Mouse (Mus musculus): Measurements from ENCODE around the gene Aacs.
"Not testable (repeated sequence)": the region's sequence is repeated elsewhere in the genome, so short reads cannot be mapped to it uniquely, and the experiment has no call there.

Aacs gene

GRCm38 (mm10) chr5:125475601-125476285 lies at the start of gene Aacs:
Aacs (plus strand) TSS chr5:125475814.
- DNase-seq (ENCODE audit: extremely low spot score, low spot score) = peak; percentile 99

- no peak for DNase-seq (ENCODE audit: extremely low spot score, low spot score)
Observed at GRCm38 (mm10) chr5:125426343-125426742, 49.3 kb upstream of the Aacs start.

- not testable (repeated sequence) for DNase-seq (ENCODE audit: extremely low spot score, low spot score)
Observed at GRCm38 (mm10) chr5:125432324-125432723, 43.3 kb upstream of the Aacs start.

GRCm38 (mm10) chr5:125433793-125434337 lies 41.7 kb upstream of the Aacs start, which contains the start of gene Dhx37:
Dhx37 (minus strand) TSS chr5:125434121.
- DNase-seq (ENCODE audit: extremely low spot score, low spot score) = peak; percentile 93

GRCm38 (mm10) chr5:125434347-125434746 lies 41.3 kb upstream of the Aacs start:
- not testable (repeated sequence) for DNase-seq (ENCODE audit: extremely low spot score, low spot score)

GRCm38 (mm10) chr5:125440583-125441233 lies 34.9 kb upstream of the Aacs start:
- DNase-seq (ENCODE audit: extremely low spot score, low spot score) = no peak

- peak; percentile 88 for DNase-seq (ENCODE audit: extremely low spot score, low spot score)
Observed at GRCm38 (mm10) chr5:125441234-125442114, 34.1 kb upstream of the Aacs start, which contains the start of gene Bri3bp. Bri3bp (plus strand) TSS chr5:125441568.

GRCm38 (mm10) chr5:125442136-125442995 lies 33.2 kb upstream of the Aacs start:
- DNase-seq (ENCODE audit: extremely low spot score, low spot score) = no peak

GRCm38 (mm10) chr5:125443335-125443734 lies 32.3 kb upstream of the Aacs start:
- DNase-seq (ENCODE audit: extremely low spot score, low spot score) = no peak

GRCm38 (mm10) chr5:125443915-125444314 lies 31.7 kb upstream of the Aacs start:
- no peak for DNase-seq (ENCODE audit: extremely low spot score, low spot score)

- no peak for DNase-seq (ENCODE audit: extremely low spot score, low spot score)
Observed at GRCm38 (mm10) chr5:125444554-125444953, 31.1 kb upstream of the Aacs start.

GRCm38 (mm10) chr5:125446344-125446743 lies 29.3 kb upstream of the Aacs start:
- DNase-seq (ENCODE audit: extremely low spot score, low spot score) = no peak

- DNase-seq (ENCODE audit: extremely low spot score, low spot score) = no peak
Observed at GRCm38 (mm10) chr5:125448026-125448425, 27.6 kb upstream of the Aacs start.

GRCm38 (mm10) chr5:125448631-125449030 lies 27.0 kb upstream of the Aacs start:
- DNase-seq (ENCODE audit: extremely low spot score, low spot score) = no peak

- DNase-seq (ENCODE audit: extremely low spot score, low spot score) = no peak
Observed at GRCm38 (mm10) chr5:125449306-125449705, 26.3 kb upstream of the Aacs start.

GRCm38 (mm10) chr5:125452573-125452972 lies 23.0 kb upstream of the Aacs start:
- DNase-seq (ENCODE audit: extremely low spot score, low spot score) = no peak

- DNase-seq (ENCODE audit: extremely low spot score, low spot score) = no peak
Observed at GRCm38 (mm10) chr5:125456100-125456499, 19.5 kb upstream of the Aacs start.

- DNase-seq (ENCODE audit: extremely low spot score, low spot score) = no peak
Observed at GRCm38 (mm10) chr5:125457538-125457937, 18.1 kb upstream of the Aacs start.

- DNase-seq (ENCODE audit: extremely low spot score, low spot score) = no peak
Observed at GRCm38 (mm10) chr5:125460574-125460973, 15.0 kb upstream of the Aacs start.

GRCm38 (mm10) chr5:125461868-125462445 lies 13.7 kb upstream of the Aacs start:
- DNase-seq (ENCODE audit: extremely low spot score, low spot score) = no peak
